Mouse (Mus musculus): ENCODE measurements around the gene Lmx1a. TPM values are rescaled to one million over a fixed set of nuclear protein-coding genes. Genes with fewer than 3 reads are reported as not detected.

Lmx1a gene
- polyA plus RNA-seq, 1 experiment from 2014 or later, result 7.1 TPM

- H3K4me2 ChIP-seq (ENCODE audit: low read length), result peak overlapping the region; percentile 33; the same call in 1 of the 2 replicates
- ATAC-seq, result no peak
- H3K27ac ChIP-seq (ENCODE audit: low read depth, low read length), result no peak overlapping the region
- H3K4me3 ChIP-seq (ENCODE audit: low read length), result peak overlapping the region; percentile 22; the same call in 1 of the 2 replicates
- H3K27me3 ChIP-seq (replicated peaks; ENCODE audit: control insufficient read depth, insufficient read depth, low read length), result peaks cover 39% of the 10 kb centered on the region
- H3K36me3 ChIP-seq (ENCODE audit: control insufficient read depth, insufficient read depth, low read length), result no peaks in the 10 kb centered on the region
- H3K4me1 ChIP-seq (ENCODE audit: control insufficient read depth, insufficient read depth, low read depth, low read length), result peaks cover 18% of the 10 kb centered on the region
- no peaks in the 10 kb centered on the region for H3K9me3 ChIP-seq (ENCODE audit: control insufficient read depth, low read length)
- H3K9ac ChIP-seq (ENCODE audit: low read depth, low read length), result no peak overlapping the region
- 3% methylated on average over 44 of the region's 44 CpGs for WGBS
Measured at GRCm38 (mm10) chr1:167691911-167692682, 3.1 kb downstream of the Lmx1a start.

- Histone ChIP-seq H3K4me2 (ENCODE audit: low read length) (peak overlapping the region; percentile 1; the same call in 1 of the 2 replicates), H3K9ac (ENCODE audit: low read depth, low read length) (no peak overlapping the region), H3K36me3 (ENCODE audit: control insufficient read depth, insufficient read depth, low read length) (no peaks in the 10 kb centered on the region), H3K4me1 (ENCODE audit: control insufficient read depth, insufficient read depth, low read depth, low read length) (peaks cover 18% of the 10 kb centered on the region), H3K27ac (ENCODE audit: low read depth, low read length) (no peak overlapping the region), H3K4me3 (ENCODE audit: low read length) (peak overlapping the region; percentile 22; the same call in 1 of the 2 replicates), H3K27me3 (replicated peaks; ENCODE audit: control insufficient read depth, insufficient read depth, low read length) (peaks cover 39% of the 10 kb centered on the region), H3K9me3 (ENCODE audit: control insufficient read depth, low read length) (no peaks in the 10 kb centered on the region)
- WGBS, result 4% methylated on average over 7 of the region's 7 CpGs
- no peak for ATAC-seq
Measured at GRCm38 (mm10) chr1:167692683-167693045, 3.6 kb downstream of the Lmx1a start.

- Histone ChIP-seq H3K36me3 (ENCODE audit: control insufficient read depth, insufficient read depth, low read length) (no peaks in the 10 kb centered on the region), H3K4me3 (ENCODE audit: low read length) (no peak overlapping the region), H3K9me3 (ENCODE audit: control insufficient read depth, low read length) (no peaks in the 10 kb centered on the region), H3K9ac (ENCODE audit: low read depth, low read length) (no peak overlapping the region), H3K4me2 (ENCODE audit: low read length) (no peak overlapping the region), H3K27ac (ENCODE audit: low read depth, low read length) (no peak overlapping the region), H3K27me3 (replicated peaks; ENCODE audit: control insufficient read depth, insufficient read depth, low read length) (peaks cover 35% of the 10 kb centered on the region), H3K4me1 (ENCODE audit: control insufficient read depth, insufficient read depth, low read depth, low read length) (peaks cover 12% of the 10 kb centered on the region)
- 3% methylated on average over 9 of the region's 9 CpGs for WGBS
- no peak for ATAC-seq
Measured at GRCm38 (mm10) chr1:167693499-167694240, 4.6 kb downstream of the Lmx1a start.

GRCm38 (mm10) chr1:167694731-167695130 lies 5.7 kb downstream of the Lmx1a start:
- Histone ChIP-seq H3K4me3 (ENCODE audit: low read length) (no peak overlapping the region), H3K9me3 (ENCODE audit: control insufficient read depth, low read length) (no peaks in the 10 kb centered on the region), H3K27ac (ENCODE audit: low read depth, low read length) (no peak overlapping the region), H3K36me3 (ENCODE audit: control insufficient read depth, insufficient read depth, low read length) (no peaks in the 10 kb centered on the region), H3K27me3 (replicated peaks; ENCODE audit: control insufficient read depth, insufficient read depth, low read length) (peaks cover 33% of the 10 kb centered on the region), H3K9ac (ENCODE audit: low read depth, low read length) (no peak overlapping the region), H3K4me1 (ENCODE audit: control insufficient read depth, insufficient read depth, low read depth, low read length) (peaks cover 4% of the 10 kb centered on the region; the same call in 1 of the 2 replicates), H3K4me2 (ENCODE audit: low read length) (no peak overlapping the region)
- ATAC-seq, result no peak
- WGBS, result 17% methylated on average over 3 of the region's 3 CpGs

GRCm38 (mm10) chr1:167695910-167696459 lies 6.9 kb downstream of the Lmx1a start:
- Histone ChIP-seq H3K36me3 (ENCODE audit: control insufficient read depth, insufficient read depth, low read length) (no peaks in the 10 kb centered on the region), H3K4me1 (ENCODE audit: control insufficient read depth, insufficient read depth, low read depth, low read length) (peaks cover 4% of the 10 kb centered on the region; the same call in 1 of the 2 replicates), H3K9me3 (ENCODE audit: control insufficient read depth, low read length) (no peaks in the 10 kb centered on the region), H3K9ac (ENCODE audit: low read depth, low read length) (no peak overlapping the region), H3K4me2 (ENCODE audit: low read length) (no peak overlapping the region), H3K27ac (ENCODE audit: low read depth, low read length) (no peak overlapping the region), H3K27me3 (replicated peaks; ENCODE audit: control insufficient read depth, insufficient read depth, low read length) (peaks cover 34% of the 10 kb centered on the region), H3K4me3 (ENCODE audit: low read length) (no peak overlapping the region)
- no peak for ATAC-seq
- WGBS, result 40% methylated on average over 11 of the region's 11 CpGs

DNA sequence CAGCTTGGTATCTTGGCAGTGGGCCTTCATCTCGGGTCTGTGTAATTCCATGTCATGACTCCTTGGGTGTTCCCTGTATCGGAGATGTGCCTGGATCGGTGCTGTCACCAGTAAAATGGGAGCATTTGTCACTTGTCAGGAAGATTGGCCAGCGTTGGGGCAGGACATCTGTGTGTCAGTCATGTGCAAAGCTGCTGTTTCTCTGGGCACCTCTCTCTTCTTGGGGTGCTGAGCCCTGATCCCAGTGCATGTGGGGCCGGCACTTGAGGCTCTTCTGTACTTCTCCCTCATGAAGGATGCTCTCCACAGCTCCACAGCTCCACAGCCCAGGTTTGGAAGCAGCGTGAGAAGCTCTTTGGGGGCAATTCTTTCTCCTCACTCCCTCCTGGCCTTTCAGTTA lies 10.7 kb downstream of the Lmx1a start:
- 60% methylated on average over 6 of the region's 6 CpGs for WGBS
- H3K4me1 ChIP-seq (ENCODE audit: control insufficient read depth, insufficient read depth, low read depth, low read length), result no peaks in the 10 kb centered on the region
- H3K4me2 ChIP-seq (ENCODE audit: low read length), result no peak overlapping the region
- H3K27me3 ChIP-seq (replicated peaks; ENCODE audit: control insufficient read depth, insufficient read depth, low read length), result peaks cover 20% of the 10 kb centered on the region
- H3K9me3 ChIP-seq (ENCODE audit: control insufficient read depth, low read length), result no peaks in the 10 kb centered on the region
- no peak for ATAC-seq
- no peak overlapping the region for H3K4me3 ChIP-seq (ENCODE audit: low read length)
- no peak overlapping the region for H3K27ac ChIP-seq (ENCODE audit: low read depth, low read length)
- H3K36me3 ChIP-seq (ENCODE audit: control insufficient read depth, insufficient read depth, low read length), result no peaks in the 10 kb centered on the region
- no peak overlapping the region for H3K9ac ChIP-seq (ENCODE audit: low read depth, low read length)

DNA sequence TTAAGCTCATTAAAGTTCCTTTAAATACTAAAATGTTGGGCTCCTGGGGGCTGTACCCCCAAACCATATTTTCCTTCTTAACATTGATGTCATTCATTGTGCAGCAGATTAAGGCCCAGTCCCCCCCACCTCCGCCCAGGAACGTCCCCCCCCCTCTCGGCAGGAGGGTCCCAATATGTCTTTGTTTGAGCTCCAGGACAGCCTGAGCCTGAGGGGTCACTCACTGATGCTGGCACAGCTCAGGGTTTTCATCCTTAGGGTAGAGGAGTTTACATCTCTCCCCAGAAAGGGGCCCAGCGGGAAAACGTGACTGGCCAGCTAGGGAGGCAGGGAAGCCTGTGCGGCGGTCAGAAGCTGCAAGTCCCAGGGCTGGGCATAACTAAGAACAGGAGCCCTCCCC lies 11.2 kb downstream of the Lmx1a start:
- no peaks in the 10 kb centered on the region for H3K36me3 ChIP-seq (ENCODE audit: control insufficient read depth, insufficient read depth, low read length)
- H3K9ac ChIP-seq (ENCODE audit: low read depth, low read length), result no peak overlapping the region
- no peaks in the 10 kb centered on the region for H3K4me1 ChIP-seq (ENCODE audit: control insufficient read depth, insufficient read depth, low read depth, low read length)
- H3K27me3 ChIP-seq (replicated peaks; ENCODE audit: control insufficient read depth, insufficient read depth, low read length), result peaks cover 16% of the 10 kb centered on the region
- no peak overlapping the region for H3K27ac ChIP-seq (ENCODE audit: low read depth, low read length)
- H3K9me3 ChIP-seq (ENCODE audit: control insufficient read depth, low read length), result no peaks in the 10 kb centered on the region
- no peak overlapping the region for H3K4me2 ChIP-seq (ENCODE audit: low read length)
- 11% methylated on average over 7 of the region's 7 CpGs for WGBS
- no peak for ATAC-seq
- no peak overlapping the region for H3K4me3 ChIP-seq (ENCODE audit: low read length)

GRCm38 (mm10) chr1:167705527-167705926 lies 16.5 kb downstream of the Lmx1a start:
- WGBS, result 79% methylated on average over 7 of the region's 7 CpGs
- no peak overlapping the region for H3K27ac ChIP-seq (ENCODE audit: low read depth, low read length)
- H3K4me3 ChIP-seq (ENCODE audit: low read length), result no peak overlapping the region

DNA sequence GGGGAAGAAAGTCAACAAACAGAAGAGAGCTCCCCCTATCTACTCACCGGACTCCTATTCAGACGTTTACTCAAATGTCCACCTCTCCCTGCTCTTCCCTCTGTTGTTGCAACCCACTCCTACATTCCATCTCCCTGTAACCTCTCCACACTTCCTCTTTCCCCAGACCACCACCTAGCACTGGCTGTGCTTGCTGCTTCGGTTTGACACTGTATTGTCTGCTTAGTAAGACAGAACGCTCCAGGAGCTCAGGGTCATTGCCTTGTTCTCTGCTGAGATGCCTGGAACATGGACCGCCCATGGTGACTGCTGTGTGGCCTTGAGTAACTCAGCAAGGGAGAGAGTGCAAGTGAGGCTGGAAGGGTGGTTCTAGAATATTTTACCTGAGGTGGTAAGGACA lies 19.7 kb downstream of the Lmx1a start:
- 59% methylated on average over 5 of the region's 5 CpGs for WGBS
- Histone ChIP-seq H3K9me3 (ENCODE audit: control insufficient read depth, low read length) (no peaks in the 10 kb centered on the region), H3K27ac (ENCODE audit: low read depth, low read length) (no peak overlapping the region), H3K4me3 (ENCODE audit: low read length) (no peak overlapping the region), H3K9ac (ENCODE audit: low read depth, low read length) (no peak overlapping the region), H3K36me3 (ENCODE audit: control insufficient read depth, insufficient read depth, low read length) (no peaks in the 10 kb centered on the region), H3K27me3 (replicated peaks; ENCODE audit: control insufficient read depth, insufficient read depth, low read length) (no peaks in the 10 kb centered on the region), H3K4me2 (ENCODE audit: low read length) (no peak overlapping the region), H3K4me1 (ENCODE audit: control insufficient read depth, insufficient read depth, low read depth, low read length) (no peaks in the 10 kb centered on the region)
- ATAC-seq, result no peak

More at GRCm38 (mm10) chr1:167705527-167705926, 16.5 kb downstream of the Lmx1a start:
- Histone ChIP-seq H3K36me3 (ENCODE audit: control insufficient read depth, insufficient read depth, low read length) (no peaks in the 10 kb centered on the region), H3K9me3 (ENCODE audit: control insufficient read depth, low read length) (no peaks in the 10 kb centered on the region), H3K4me2 (ENCODE audit: low read length) (no peak overlapping the region), H3K4me1 (ENCODE audit: control insufficient read depth, insufficient read depth, low read depth, low read length) (no peaks in the 10 kb centered on the region), H3K9ac (ENCODE audit: low read depth, low read length) (no peak overlapping the region), H3K27me3 (replicated peaks; ENCODE audit: control insufficient read depth, insufficient read depth, low read length) (peaks cover 2% of the 10 kb centered on the region; the same call in 1 of the 2 replicates)
- ATAC-seq, result no peak
